Mouse (Mus musculus): Measurements from ENCODE around the gene Rpap3.

The Rpap3 gene

DNA sequence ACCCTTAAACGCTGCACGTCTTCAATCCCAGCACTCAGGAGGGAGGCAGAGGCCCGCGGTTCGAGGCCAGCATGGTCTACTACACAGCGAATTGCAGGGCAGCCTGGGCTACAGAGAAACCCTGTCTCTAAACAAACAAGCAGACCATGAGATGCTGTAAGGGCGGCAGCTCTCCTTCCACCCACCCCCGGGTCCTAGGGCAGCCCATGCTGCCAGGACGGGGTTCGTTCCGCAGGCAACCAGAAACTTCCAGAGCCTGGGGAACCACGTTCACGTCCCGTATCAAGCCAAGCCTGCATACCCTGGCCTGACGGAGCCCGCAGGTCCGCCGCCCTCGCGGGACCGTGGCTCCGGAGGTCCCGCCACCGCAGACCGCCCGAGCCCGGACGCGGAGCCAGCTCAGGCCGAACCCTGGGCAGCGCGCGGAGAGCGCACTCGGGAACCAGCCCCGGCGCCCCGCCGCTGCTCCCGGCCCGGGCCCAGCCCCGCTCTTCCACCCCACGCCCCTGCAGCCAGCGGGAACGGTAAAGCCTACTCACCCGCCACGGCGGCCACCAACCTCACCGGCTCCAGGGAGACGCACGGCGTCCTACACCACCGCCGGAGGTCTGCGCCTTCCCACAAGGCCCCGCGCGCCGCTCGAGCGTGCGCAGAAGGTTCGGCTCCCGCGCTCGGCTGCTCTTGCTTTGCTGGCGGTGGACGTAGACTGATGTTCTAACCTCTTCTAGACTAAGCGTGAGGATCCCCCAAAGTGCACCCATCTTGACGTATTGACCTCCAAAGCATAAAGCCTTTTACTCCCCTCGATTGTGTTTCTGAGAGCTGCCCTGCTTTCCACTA lies at the start of gene Rpap3:
Gene Rpap3 (minus strand): TSS at position 615 of the 840 bp plus-strand sequence.
- DNase-seq (ENCODE audit: low read depth), result peak; percentile 91

DNA sequence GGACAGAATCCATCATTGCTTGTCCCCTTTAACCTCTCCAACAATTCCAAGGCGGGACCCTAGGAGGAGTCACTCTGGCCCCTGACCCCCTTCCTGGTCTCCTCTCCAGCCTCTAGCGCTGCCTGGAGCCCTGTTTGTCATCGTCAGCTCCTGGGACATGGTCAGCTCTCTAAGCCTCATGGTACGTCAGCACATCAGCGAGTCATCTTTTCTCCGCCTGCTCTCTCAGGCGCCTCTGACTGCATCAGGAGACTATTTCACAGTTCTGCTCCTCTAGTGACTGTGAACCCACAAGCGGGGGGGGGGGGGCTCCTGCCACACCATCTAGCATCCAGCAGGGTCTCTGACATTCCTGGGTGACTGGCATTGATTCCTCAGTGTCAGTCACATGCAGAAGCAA lies 49.7 kb upstream of the Rpap3 start:
- peak; percentile 78 for DNase-seq (ENCODE audit: low read depth)

DNA sequence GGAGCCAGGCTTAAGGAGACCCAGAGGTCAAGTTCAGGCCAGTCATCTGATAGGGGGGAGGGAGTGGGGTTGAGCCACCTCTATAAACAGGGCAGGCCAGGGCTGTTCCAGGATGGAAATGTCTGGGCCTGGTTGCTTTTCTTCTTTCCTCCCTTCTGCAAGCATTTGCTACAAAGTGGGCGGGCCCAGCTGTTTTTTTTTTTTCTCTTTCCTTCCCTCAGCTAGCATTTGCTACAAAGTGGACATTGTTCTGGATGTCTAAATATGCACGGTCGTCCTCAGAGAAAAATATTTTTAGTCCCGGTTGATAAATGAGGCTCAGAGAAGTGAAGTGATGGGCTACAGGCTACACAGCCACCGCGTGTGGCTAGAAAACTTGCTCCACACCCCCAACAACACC lies 48.9 kb upstream of the Rpap3 start:
- DNase-seq (ENCODE audit: low read depth), result peak; percentile 59

DNA sequence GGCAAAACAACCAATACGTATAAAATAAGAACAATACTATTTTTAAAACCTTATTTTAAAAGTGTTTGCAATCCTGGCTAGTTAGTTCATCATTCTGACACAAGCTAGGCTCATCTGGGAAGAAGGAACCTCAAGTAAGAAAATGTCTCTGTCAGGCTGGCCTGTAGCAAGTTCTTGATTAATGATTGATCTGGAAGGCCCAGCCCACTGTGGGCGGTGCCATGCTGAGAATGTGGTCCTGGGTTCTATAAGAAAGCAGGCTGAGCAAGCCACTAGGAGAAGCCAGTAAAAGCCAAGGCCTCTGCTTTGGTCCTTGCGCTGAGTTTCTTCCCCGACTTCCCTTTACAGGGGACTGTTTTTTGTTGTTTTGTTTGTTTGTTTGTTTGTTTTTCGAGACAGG lies 46.9 kb upstream of the Rpap3 start:
- DNase-seq (ENCODE audit: low read depth), result no peak

DNA sequence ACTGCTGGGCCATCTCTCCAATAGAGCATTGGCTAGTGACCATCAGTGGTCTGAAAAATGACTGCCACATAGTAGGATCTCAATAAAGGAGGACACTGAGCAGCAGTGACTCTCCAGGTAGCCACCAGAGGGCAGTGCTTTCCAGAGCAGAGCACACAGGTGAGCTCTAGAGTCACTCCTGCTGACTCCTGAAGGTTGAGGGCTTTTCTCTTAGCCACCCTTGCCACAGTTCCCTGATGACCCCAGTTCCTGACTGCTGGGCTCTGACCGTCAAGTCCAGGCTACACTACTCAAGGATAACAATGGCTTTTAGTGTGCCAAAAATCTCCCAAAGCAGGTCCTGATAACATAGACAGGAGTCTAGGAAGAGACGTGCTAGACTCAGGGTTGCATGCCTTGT lies 46.1 kb upstream of the Rpap3 start:
- DNase-seq (ENCODE audit: low read depth), result no peak

DNA sequence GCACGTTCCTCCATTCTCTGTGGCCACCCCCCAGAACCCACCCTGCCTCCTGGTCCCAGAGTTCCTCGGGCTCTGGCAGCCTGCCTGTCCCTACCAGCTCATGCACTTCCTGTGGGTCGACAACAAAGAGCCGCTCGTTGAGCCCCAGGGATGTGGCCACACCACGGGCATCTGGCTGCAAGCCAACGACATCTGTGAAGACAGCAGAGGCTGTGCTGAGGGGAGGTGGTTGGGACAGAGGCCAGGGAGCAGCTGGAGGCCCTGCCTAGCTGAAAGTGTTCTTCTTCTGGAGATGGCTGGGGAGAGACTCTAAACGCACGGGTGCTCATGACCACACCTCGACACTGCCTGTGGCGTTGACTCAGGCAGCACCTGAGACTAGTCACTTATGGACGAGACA lies 45.1 kb upstream of the Rpap3 start:
- peak; percentile 92 for DNase-seq (ENCODE audit: low read depth)

DNA sequence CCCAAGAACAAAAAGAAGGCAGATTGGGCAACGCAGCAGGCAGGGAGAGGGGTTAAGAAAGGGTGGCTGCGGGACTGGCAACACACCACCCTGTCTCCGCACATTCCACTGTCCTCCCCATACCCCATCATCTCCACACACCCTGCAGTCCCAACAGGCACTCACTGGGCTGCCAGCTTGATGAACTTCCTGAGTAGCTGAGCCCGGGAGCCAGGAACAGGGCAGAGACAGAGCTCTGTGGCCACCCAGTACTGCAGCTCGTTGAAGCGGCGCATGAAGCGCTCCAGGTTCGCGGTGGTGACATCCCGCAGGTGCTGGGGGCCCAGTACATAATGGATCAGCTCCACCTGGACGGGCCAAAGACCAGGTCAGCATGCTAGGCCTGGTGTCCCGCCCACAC lies 44.2 kb upstream of the Rpap3 start:
- no peak for DNase-seq (ENCODE audit: low read depth)

DNA sequence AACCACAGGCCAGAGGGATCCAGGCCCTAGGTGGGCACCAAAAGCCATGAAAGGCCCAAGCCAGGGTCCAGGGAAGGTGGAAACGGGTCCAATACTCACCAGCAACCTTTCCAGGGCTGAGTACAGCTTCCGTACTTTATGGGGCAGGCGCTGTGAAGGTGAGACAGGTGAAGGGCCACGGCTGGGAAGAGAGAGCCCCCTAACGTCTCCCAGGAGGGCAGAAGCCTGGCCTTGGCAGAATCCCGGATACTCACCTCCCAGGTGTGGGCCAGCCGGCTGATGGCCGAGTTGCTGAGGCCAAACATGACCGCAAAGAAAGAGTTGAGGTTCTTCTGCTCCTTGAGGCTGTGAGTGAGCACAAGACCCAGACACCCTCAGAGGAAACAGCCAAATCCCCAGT lies 43.8 kb upstream of the Rpap3 start:
- no peak for DNase-seq (ENCODE audit: low read depth)

DNA sequence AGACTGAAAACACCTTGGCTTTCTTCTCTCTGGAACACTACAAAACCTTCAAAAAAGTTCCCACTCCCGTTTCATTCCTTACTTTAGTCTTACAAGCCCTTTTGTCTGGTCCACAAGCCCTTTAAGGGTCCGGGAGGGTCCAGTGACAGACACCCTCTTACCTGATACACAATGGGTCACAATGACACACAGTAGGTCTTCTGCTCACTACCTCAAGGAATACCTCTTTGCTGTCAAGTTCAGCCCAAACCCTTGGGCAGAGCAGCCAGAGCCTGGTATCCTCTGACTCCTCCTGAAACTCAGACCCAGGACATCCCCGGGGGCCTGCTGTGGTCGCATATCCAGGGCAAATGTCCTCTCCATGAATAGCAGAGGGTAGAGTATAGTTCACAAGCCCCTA lies 43.3 kb upstream of the Rpap3 start:
- no peak for DNase-seq (ENCODE audit: low read depth)

DNA sequence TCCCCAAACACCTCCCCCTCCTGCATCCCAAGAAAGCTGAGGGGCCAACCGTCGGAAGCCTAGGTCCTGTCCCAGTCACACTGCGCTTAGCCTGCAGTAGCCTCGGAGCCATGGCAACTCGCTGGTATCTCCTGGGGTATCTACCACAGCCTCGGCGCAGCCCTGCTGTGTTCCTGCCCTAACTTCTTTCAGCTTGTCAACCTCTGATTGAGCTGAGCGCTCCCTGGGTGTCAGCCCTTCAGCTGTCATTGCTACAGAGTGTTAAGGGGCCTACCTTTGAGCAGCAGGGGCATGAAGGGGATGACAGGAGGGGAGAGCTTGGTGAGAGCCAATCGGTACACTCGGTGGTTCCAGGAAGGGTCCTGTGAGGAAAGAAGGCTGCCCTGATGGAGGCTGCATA lies 42.7 kb upstream of the Rpap3 start:
- no peak for DNase-seq (ENCODE audit: low read depth)

DNA sequence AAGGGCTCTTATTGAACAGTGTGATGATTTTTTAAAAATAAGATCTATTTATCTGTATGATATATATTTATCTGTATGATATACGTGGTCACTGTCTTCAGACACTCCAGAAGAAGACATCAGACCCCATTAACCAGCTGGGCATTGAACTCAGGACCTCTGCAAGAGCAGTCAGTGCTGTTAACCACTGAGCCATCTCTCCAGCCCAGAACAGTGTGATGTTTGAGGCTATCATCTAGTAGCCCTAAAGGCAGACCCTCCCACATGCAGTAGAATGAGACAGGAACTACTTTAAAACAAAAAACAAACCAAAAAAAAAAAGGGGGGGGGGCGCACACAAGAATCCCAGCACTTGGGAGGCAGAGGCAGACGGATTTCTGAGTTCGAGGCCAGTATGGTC lies 41.9 kb upstream of the Rpap3 start:
- no peak for DNase-seq (ENCODE audit: low read depth)

DNA sequence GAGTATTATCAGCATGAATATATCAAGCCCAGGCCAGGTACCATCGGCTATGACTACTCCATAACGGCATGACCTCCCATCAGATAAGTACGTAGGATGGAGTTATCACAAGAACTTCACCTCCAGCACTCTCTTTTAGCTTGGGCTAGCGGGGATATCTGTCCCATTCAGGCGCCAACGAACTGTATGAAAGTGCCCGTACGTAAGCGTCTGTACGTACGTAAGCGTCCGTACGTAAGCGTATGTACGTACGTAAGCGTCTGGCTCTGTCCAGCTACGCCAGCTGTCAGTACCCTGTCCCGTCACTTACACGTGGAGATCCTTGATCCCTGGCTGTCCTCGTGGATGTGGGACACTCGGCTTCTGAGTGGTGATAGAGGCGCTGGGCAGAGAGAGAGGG lies 41.1 kb upstream of the Rpap3 start:
- no peak for DNase-seq (ENCODE audit: low read depth)

DNA sequence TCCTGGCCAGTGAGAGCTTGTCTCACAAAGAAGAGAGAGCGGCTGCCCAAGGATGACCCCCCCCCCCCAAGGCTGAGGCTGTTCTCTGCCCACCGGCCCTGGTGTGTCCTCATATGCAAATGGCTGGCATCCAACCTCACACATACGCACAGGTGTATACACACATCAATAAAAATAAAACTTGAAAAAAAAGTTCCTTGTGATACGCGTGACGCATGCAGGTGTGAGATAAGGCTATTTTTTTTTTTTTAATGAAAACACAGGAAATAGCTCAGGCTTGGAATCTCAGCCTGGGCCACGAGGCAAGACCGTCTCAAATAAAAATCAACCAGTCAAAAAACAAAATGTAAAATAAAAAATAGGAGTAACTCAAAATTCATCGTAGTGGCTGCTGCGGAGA lies 40.7 kb upstream of the Rpap3 start:
- no peak for DNase-seq (ENCODE audit: low read depth)

DNA sequence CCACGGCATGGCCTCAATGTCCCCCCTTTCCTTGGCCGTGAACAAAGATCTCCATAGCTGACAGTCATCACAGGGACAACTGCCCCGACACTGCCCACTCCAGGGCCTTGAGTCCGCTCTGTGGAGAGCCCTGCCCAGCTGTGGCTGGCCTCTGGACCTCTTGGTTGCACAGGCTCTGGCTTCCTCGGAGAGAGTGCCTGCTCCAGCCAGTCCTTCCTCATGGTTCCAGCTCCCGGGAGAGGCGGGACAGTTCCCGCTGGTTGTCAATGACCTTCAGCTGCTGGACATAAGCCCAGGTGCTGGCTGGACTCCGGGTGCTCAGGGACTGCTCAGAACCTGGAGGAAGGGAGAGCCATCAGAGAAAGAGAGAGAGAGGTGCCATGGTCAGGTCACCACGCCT lies 39.7 kb upstream of the Rpap3 start:
- no peak for DNase-seq (ENCODE audit: low read depth)

DNA sequence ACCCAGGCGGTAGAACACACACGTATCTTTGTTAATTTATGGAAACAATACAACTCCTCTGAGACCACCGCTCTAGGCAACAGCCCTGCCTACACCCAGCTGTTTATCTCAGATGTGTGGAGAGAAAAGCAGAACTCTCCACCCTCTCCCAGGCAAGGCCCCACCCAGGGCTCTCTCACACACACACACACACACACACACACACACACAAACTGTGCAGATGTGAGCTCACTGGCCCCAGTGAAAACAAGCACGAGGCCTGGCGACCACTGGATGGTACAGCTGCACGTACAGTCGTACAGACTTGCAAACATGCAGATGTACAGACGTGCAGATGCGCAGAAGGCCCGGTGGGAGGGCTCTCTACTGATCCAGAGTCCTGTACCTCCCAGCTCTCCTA lies 39.3 kb upstream of the Rpap3 start:
- DNase-seq (ENCODE audit: low read depth), result no peak

DNA sequence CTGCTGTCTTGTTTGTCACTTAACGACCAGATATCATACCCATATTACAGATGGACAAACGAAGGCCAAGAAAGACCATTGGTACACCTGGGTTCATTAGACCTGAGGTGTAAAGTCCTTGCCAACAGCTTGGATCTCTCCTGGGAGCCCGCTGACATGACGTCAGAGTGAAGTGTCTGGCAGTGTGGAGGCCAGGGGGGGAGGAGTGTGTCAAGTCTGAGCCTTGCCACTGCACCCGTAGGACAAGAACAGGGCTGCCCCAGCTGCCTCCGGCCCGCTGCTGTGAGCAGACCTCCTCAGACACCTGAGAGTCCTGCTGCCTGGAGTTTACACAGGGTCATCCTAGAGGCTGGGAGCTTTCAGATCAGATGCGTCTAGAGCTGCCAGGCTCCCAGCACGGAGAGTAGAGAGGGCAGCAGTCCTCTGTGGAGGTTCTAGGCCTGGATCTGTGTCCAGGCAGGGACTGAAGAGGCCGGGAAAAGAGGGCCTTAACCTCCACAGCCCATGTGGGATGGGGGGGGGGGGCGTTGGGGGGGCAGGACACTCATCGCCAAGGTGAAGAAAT lies 38.4 kb upstream of the Rpap3 start:
- no peak for DNase-seq (ENCODE audit: low read depth)

DNA sequence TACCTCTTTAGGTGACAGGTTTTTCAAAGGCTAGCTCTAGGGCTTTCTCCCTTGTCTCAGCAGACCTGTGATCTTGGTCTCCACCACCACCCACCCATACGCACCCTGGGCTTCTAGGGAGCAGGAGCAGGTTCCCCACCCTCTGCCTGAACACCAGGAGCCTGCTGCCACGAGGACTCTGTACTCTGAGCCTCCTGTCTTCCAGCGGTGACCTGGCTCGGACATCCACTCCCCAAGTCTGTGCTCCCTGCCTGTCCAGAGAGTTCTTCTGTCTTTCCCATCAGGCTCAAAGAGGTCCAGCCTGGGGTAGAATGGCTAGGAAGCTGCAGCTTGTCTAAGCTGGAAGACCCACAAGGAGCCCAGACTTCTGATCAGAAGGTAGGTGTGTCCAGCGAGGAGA lies 37.6 kb upstream of the Rpap3 start:
- DNase-seq (ENCODE audit: low read depth), result no peak

DNA sequence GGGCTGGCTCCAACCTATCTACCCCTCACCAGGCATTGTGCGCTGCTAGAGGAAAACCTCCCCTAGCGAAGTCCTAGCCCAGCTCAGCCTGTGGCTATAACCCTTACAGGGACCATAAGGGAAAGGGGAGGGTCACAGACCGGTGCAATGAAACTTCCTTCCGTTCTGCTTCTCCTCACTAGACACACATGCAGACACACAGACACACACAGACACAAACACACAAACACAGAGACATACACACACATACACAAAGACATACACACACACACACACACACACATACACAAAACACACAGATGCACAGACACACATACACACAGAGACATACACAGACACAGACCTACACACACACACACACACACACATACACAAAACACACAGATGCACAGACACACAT lies 37.0 kb upstream of the Rpap3 start:
- no peak for DNase-seq (ENCODE audit: low read depth)

DNA sequence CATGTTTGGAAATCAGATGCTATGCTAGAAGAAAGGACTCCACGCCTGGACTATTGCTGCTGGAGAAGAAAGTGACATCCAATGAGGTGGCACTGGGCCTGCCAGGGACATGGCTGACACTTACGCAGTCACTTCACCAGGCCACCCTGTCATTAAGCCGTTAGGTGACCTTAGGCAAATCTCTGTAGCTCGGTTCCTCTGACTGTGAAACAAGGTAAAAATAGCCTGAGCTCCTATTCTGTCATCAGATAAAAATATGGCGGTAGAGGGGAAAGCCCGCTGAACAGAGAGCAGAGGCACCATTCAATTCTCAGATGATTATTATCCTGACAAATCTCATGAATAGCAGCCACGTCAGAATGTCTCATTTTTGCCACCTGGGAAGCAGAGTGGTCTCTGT lies 36.4 kb upstream of the Rpap3 start:
- DNase-seq (ENCODE audit: low read depth), result no peak

DNA sequence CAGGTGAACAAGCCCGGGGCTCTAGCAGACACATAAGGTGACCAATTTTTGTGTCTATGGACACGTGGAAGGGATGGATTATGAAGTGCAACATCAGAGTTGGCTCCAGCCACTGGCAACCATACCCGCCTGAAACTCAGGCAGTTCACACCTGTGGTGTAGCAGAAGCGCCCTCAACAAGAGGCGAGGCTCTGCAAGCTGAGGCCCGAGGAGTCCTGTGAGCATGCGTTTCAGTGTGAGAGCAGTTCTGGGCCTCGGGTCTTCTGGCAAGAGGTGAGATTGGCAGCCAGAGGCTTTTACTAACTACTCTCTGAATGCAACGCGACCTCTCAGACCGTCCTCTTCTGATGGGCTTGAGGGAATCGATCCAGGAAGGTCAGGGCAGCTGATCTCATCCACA lies 36.0 kb upstream of the Rpap3 start:
- no peak for DNase-seq (ENCODE audit: low read depth)

DNA sequence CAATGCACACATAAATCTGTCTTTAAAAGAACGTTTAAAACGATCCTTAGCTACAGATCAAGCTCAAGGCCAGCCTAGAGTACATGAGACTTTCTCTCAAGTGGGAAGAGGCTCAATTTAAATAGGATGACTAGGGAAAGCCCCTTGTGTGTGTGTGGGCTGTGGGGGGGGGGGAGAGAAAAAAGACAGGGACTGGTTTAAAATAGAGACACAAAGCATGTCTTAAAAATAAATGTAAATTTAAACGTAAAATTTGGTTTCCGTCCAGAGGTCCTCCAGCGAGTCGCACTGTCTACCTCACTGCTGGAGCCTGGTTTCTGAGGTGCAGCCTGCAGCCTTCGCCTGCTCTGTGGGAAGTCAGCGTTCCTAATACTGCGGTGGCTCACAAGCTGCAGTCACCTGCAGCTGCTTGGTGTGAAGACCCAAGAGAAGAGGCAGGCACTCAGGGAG lies 34.7 kb upstream of the Rpap3 start:
- DNase-seq (ENCODE audit: low read depth), result no peak

DNA sequence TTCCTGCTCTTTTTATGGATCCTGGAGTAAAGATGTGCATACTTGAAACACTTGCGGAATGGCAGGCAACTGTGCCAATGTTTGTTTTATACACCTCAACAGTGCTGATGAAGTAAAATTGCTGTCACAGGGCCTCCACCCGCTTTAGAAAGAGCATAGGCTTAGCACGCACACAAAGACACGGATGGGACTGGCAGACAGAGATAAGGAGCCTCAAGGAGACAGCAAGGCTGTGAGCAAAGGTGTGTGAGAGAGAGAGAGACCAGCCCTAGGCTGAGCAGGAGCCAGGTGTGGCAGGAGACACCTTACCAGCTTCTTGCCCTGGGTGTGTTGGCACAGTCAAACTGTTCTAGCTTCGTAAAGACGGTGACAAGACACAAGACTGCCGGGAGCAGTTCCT lies 33.3 kb upstream of the Rpap3 start:
- DNase-seq (ENCODE audit: low read depth), result no peak

DNA sequence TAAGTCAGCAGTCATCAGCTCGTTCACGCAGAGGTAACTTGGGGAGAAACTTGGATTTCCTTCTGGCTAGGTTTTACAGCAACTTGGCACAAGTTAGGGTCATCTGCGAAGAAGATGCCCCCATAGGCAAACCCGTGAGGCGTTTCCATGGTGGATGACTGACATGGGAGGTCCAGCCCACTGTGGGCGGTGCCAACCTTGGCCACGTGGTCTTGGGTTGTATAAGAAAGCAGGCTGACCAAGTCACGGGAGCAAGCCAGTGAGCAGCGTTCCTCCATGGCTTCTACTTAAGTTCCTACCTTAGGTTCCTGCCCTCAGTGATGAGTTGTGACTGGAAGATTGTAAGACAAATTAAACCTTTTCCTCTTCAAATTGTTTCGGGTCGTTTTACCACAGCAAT lies 26.4 kb upstream of the Rpap3 start:
- DNase-seq (ENCODE audit: low read depth), result no peak

DNA sequence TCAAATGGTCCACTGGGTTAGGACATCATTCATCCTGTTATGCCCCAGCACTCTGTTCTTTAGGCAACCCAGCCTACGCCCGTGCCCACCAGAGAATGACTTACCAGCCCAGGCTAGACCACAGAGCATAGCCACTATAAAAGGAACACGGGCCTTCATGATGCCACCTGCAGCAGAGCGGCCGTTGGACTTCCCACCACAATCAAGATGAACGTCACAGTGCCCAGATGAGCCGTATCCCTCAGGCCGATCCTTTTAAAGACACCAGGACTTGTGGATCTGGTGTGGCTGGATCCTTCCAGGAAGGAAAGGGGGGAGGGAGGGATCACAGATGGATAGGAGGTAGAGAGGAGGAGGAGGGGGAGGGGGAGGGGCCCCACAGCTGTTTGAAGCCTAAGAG lies 25.5 kb upstream of the Rpap3 start, which contains the start of gene Endou:
Gene Endou (minus strand): TSS at position 229 of the 400 bp plus-strand sequence.
- no peak for DNase-seq (ENCODE audit: low read depth)

All from NIH3T3 (cell line).